Mouse (Mus musculus) intestine, postnatal 0 days (tissue): ENCODE measurements around the gene Phf14. TPM values are rescaled to one million over a fixed set of nuclear protein-coding genes. Genes with fewer than 3 reads are reported as not detected.
A peak's percentile ranks its signal among the peaks of the same experiment; 100 is the strongest.

Experiments used
- ATAC-seq: fragments of 200-750 bp; cut with Nextera tagmentation; 2 replicates; pipeline ENCODE4 v1.8.0; 2017; ENCODE audit warnings: mild to moderate bottlenecking, moderate TSS enrichment, moderate library complexity
- H3K27ac ChIP-seq: fragments of 300-500 bp; sonication (generic); 2 replicates; pipeline ENCODE4 v1.5.1; 2014; ENCODE audit warnings: mild to moderate bottlenecking, low read depth, low read length, moderate library complexity
- H3K27me3 ChIP-seq: fragments of 300-500 bp; sonication (generic); replicated peaks from 2 replicates; pipeline ENCODE4 v1.6.1; 2014; ENCODE audit warnings: low read length, mixed read lengths; ENCODE audit not compliant: control insufficient read depth, insufficient read depth
- H3K36me3 ChIP-seq: fragments of 300-500 bp; sonication (generic); 2 replicates; pipeline ENCODE4 v1.6.1; 2014; ENCODE audit warnings: mild to moderate bottlenecking, moderate library complexity; ENCODE audit not compliant: control insufficient read depth, insufficient read depth
- H3K4me1 ChIP-seq: fragments of 300-500 bp; sonication (generic); replicated peaks from 2 replicates; pipeline ENCODE4 v1.6.1; 2014; ENCODE audit warnings: antibody characterized with exemption, low read length, mixed read lengths; ENCODE audit not compliant: control insufficient read depth, insufficient read depth
- H3K4me2 ChIP-seq: fragments of 300-500 bp; sonication (generic); replicated peaks from 2 replicates; pipeline ENCODE4 v1.6.1; 2014; ENCODE audit warnings: low read depth, mild to moderate bottlenecking, moderate library complexity
- H3K4me3 ChIP-seq: fragments of 300-500 bp; sonication (generic); 2 replicates; pipeline ENCODE4 v1.5.1; 2014; ENCODE audit warnings: low read depth, low read length
- H3K9ac ChIP-seq: fragments of 300-500 bp; sonication (generic); 2 replicates; pipeline ENCODE4 v1.6.1; 2014; ENCODE audit warnings: mild to moderate bottlenecking, low read depth, low read length
- H3K9me3 ChIP-seq: fragments of 300-500 bp; sonication (generic); 2 replicates; pipeline ENCODE4 v1.6.1; 2016; ENCODE audit warnings: mixed run types; ENCODE audit not compliant: control insufficient read depth
- CTCF ChIP-seq: sonication (generic); IDR thresholded peaks from 2 replicates; pipeline ENCODE4 v1.5.1; 2016; ENCODE audit warnings: low read depth, mild to moderate bottlenecking, control low read depth, antibody characterized with exemption, moderate library complexity
- WGBS: fragments of 180-500 bp; shearing (Covaris S2); extraction: QIAGEN DNeasy Blood & Tissue Kit; methylation state at CpG from one replicate; pipeline ENCODE4 v1.1.7; 2014; 5-methylcytosine and 5-hydroxymethylcytosine counted together
- polyA plus RNA-seq: library from polyadenylated mRNA; unstranded; fragments of >200 nt; fragmentation: Nextera tagmentation; extraction: Ambion mirVana; gene quantifications from 2 replicates; pipeline ENCODE4 v1.2.1, GENCODE M21; 2015

Phf14 gene
- polyA plus RNA-seq, 1 experiment from 2014 or later = 43.0 TPM

DNA sequence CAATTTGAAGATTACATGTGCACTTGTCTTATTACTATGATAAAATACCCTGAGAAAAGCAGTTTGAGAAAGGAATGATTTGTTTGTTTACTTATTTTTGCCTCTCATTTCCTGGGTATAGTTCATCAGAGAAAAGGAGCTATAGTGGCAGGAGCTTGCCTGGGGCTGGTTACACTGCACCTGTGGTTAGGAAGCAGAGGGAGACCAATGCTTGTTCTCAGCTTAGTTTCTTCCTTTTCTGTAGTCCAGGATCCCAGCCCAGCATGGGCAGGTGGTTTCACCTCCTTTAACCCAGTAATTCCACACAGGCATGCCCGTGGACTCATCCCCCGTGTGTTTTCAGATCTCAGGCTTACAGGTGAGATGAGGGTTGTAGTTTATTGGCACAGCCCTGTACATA lies 107.1 kb downstream of the Phf14 start:
- no peak overlapping the region for H3K9ac ChIP-seq
- H3K27ac ChIP-seq = no peak overlapping the region
- TF ChIP-seq CTCF = no peak
- ATAC-seq = no peak
- H3K27me3 ChIP-seq = no peaks in the 10 kb centered on the region
- WGBS = 83% methylated on average over 2 of the region's 2 CpGs
- no peak overlapping the region for H3K4me2 ChIP-seq
- no peak overlapping the region for H3K4me3 ChIP-seq
- H3K4me1 ChIP-seq = no peaks in the 10 kb centered on the region
- no peaks in the 10 kb centered on the region for H3K9me3 ChIP-seq
- 0 out of 2 replicates have a peak, but pooled peaks cover 9% of the 10 kb centered on the region for H3K36me3 ChIP-seq

DNA sequence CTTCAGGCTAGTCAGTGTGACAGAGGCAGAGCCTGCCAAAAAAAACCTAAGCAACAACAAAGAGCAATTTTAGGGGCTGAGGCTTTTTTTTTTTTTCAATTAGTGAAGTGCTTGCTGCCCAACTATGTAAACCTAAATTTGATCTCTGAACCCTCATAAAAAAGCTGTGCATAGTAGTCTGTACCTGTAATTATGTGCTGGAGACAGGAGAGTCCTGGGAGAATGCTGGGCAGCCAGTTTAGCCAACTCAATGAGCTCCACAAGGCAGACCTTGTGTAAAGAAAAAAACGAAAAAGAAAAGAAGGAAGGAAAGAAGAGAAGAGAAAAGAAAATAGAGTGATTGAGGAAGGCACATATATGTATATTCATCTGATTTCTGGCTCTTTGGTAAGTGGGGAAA lies 112.1 kb downstream of the Phf14 start:
- Histone ChIP-seq H3K9me3 (no peaks in the 10 kb centered on the region), H3K9ac (no peak overlapping the region), H3K4me2 (no peak overlapping the region), H3K27ac (no peak overlapping the region), H3K4me1 (no peaks in the 10 kb centered on the region), H3K27me3 (no peaks in the 10 kb centered on the region), H3K36me3 (0 out of 2 replicates have a peak, but pooled peaks cover 9% of the 10 kb centered on the region), H3K4me3 (no peak overlapping the region)
- 35% methylated on average over 1 of the region's 1 CpGs for WGBS
- no peak for TF ChIP-seq CTCF
- ATAC-seq = no peak

DNA sequence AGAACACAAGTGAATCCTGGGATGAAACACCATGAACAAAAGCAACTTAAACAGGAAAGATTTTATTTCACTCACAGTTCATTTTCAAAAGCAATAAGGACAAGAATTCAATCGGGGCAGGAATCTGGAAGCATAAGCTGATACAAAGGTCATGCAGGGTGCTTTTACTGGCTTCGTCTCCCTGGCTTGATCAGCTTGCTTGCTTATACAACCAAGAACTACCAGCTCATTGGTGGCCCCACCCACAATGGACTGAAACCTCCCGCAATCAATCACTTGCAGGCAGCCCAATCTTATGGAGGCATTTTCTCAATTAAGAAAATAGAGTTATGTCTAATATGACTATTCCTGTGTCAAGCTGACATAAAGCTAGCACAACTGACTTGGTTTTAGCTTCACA lies 112.5 kb downstream of the Phf14 start:
- H3K4me3 ChIP-seq = no peak overlapping the region
- no peak overlapping the region for H3K4me2 ChIP-seq
- H3K27ac ChIP-seq = no peak overlapping the region
- H3K9ac ChIP-seq = no peak overlapping the region
- no peak for TF ChIP-seq CTCF
- no peaks in the 10 kb centered on the region for H3K9me3 ChIP-seq
- H3K27me3 ChIP-seq = no peaks in the 10 kb centered on the region
- peak; percentile 64; the same call in 1 of the 2 replicates for ATAC-seq
- 43% methylated on average over 3 of the region's 3 CpGs for WGBS
- H3K36me3 ChIP-seq = 0 out of 2 replicates have a peak, but pooled peaks cover 9% of the 10 kb centered on the region
- no peaks in the 10 kb centered on the region for H3K4me1 ChIP-seq

DNA sequence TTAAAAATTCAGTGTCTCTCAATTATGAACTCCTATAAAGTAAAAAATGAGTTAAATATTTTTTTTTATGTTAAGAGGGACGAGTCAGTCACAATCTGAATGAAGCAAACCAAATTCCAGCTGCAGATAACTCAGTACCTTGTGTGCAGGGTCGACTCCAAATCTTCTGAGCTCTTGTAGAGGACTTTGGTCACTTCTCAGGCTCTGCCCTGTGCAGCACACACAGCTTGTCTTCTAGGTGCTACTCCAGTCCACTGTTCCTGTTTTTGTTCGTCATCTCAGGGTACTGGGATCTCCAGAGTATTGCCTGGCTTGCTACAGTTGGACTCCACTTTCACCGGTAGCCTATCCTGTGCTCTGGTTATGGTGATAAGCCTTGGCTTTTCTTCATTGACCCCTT lies 113.1 kb downstream of the Phf14 start:
- WGBS = 63% methylated on average over 4 of the region's 4 CpGs
- H3K36me3 ChIP-seq = 0 out of 2 replicates have a peak, but pooled peaks cover 9% of the 10 kb centered on the region
- H3K27me3 ChIP-seq = no peaks in the 10 kb centered on the region
- H3K27ac ChIP-seq = no peak overlapping the region
- H3K4me2 ChIP-seq = no peak overlapping the region
- ATAC-seq = 0 out of 2 replicates have a peak, but pooled peaks have one; percentile 31
- H3K4me3 ChIP-seq = no peak overlapping the region
- no peak for TF ChIP-seq CTCF
- H3K9ac ChIP-seq = no peak overlapping the region
- H3K4me1 ChIP-seq = no peaks in the 10 kb centered on the region
- H3K9me3 ChIP-seq = no peaks in the 10 kb centered on the region

DNA sequence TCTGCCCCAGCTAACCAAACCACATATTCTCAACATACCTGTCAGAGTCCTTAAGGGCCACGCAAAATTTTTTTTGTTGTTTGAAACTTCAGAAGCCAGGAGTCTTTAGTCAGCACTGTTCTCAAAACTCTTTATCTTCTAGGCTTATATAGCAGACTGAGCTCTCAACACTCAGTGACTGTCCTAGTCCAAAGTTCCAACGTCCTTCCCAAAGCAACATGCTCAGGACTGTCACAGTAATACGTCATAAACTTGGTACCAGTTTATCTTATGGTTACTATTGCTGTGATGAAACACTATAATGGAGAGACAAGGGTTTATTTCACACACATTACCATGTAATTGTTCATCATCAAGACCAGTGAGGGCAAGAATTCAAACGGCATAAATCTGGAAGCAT lies 113.9 kb downstream of the Phf14 start:
- no peak overlapping the region for H3K4me3 ChIP-seq
- no peaks in the 10 kb centered on the region for H3K9me3 ChIP-seq
- H3K4me1 ChIP-seq = no peaks in the 10 kb centered on the region
- WGBS = 60% methylated on average over 4 of the region's 4 CpGs
- H3K27me3 ChIP-seq = no peaks in the 10 kb centered on the region
- 0 out of 2 replicates have a peak, but pooled peaks cover 9% of the 10 kb centered on the region for H3K36me3 ChIP-seq
- TF ChIP-seq CTCF = no peak
- H3K4me2 ChIP-seq = no peak overlapping the region
- peak; percentile 76 for ATAC-seq
- no peak overlapping the region for H3K9ac ChIP-seq
- H3K27ac ChIP-seq = no peak overlapping the region

DNA sequence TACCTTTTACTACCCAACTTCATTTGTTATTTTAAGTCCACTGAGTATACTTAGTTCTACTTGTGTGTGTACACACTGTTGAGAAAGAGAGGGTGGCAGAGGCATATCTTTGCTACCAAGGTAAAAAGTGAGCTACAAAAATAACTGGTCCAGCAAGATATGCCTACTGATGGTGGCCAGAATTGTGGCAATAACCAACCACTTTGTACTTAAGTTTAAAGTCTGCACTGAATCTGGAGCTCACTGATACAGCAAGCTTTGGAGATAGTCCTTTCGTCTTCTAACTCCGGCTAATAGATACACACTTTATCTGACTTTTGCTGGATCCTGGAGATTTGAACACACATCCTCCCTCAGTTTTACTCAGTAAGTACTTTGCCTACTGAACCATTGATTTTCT lies 115.8 kb downstream of the Phf14 start:
- no peak overlapping the region for H3K4me2 ChIP-seq
- WGBS = 92% methylated on average over 2 of the region's 2 CpGs
- no peak overlapping the region for H3K27ac ChIP-seq
- no peak overlapping the region for H3K9ac ChIP-seq
- H3K36me3 ChIP-seq = 0 out of 2 replicates have a peak, but pooled peaks cover 4% of the 10 kb centered on the region
- no peak overlapping the region for H3K4me3 ChIP-seq
- H3K27me3 ChIP-seq = no peaks in the 10 kb centered on the region
- no peak for ATAC-seq
- no peaks in the 10 kb centered on the region for H3K9me3 ChIP-seq
- 0 out of 2 replicates have a peak, but pooled peaks cover 2% of the 10 kb centered on the region for H3K4me1 ChIP-seq
- no peak for TF ChIP-seq CTCF
